Mouse (Mus musculus) midbrain, embryonic 10.5 days (tissue): ENCODE data around the gene Zdhhc18. TPM values are rescaled to one million over a fixed set of nuclear protein-coding genes. Genes with fewer than 3 reads are reported as not detected.
A peak's percentile ranks its signal among the peaks of the same experiment; 100 is the strongest.

ENCODE experiments used
- DNase-seq: peaks from one replicate; pipeline ENCODE4 v3.0.0-alpha.2; 2017; ENCODE audit warnings: low spot score
- H3K27ac ChIP-seq: fragments of 300-500 bp; sonication (generic); replicated peaks from 2 replicates; pipeline ENCODE4 v1.5.1; 2016; ENCODE audit warnings: mild to moderate bottlenecking
- H3K27me3 ChIP-seq: fragments of 300-500 bp; sonication (generic); 2 replicates; pipeline ENCODE4 v1.6.1; 2016; ENCODE audit warnings: low read depth, mild to moderate bottlenecking; ENCODE audit not compliant: poor library complexity, severe bottlenecking
- H3K36me3 ChIP-seq: fragments of 300-500 bp; sonication (generic); 2 replicates; pipeline ENCODE4 v1.6.1; 2016; ENCODE audit warnings: mild to moderate bottlenecking, moderate library complexity
- H3K4me1 ChIP-seq: fragments of 300-500 bp; sonication (generic); 2 replicates; pipeline ENCODE4 v1.6.1; 2016
- H3K4me3 ChIP-seq: fragments of 300-500 bp; sonication (generic); 2 replicates; pipeline ENCODE4 v1.5.1; 2016; ENCODE audit warnings: mild to moderate bottlenecking, moderate library complexity
- H3K9me3 ChIP-seq: fragments of 300-500 bp; sonication (generic); replicated peaks from 2 replicates; pipeline ENCODE4 v1.6.1; 2016; ENCODE audit warnings: mild to moderate bottlenecking
- WGBS: fragments of 180-500 bp; shearing (Covaris S2); methylation state at CpG from one replicate; pipeline ENCODE4 v1.1.7; 2016; 5-methylcytosine and 5-hydroxymethylcytosine counted together
- polyA plus RNA-seq: library from polyadenylated mRNA; unstranded; fragments of >200 nt; fragmentation: Nextera tagmentation; extraction: Ambion mirVana; gene quantifications from 2 replicates; pipeline ENCODE4 v1.2.1, GENCODE M21; 2016

The Zdhhc18 gene
- polyA plus RNA-seq, 1 experiment from 2014 or later: 3.0 TPM

GRCm38 (mm10) chr4:133624830-133625229 is 25.1 kb downstream of the Zdhhc18 start:
- 88% methylated on average over 7 of the region's 7 CpGs for WGBS
- DNase-seq: no peak
- peaks cover 57% of the 10 kb centered on the region for H3K36me3 ChIP-seq

GRCm38 (mm10) chr4:133622161-133622695 is 27.7 kb downstream of the Zdhhc18 start:
- 79% methylated on average over 11 of the region's 11 CpGs for WGBS
- H3K27me3 ChIP-seq: no peaks in the 10 kb centered on the region
- H3K9me3 ChIP-seq: no peaks in the 10 kb centered on the region
- no peak for DNase-seq
- peaks cover 69% of the 10 kb centered on the region for H3K36me3 ChIP-seq
- no peak overlapping the region for H3K4me3 ChIP-seq
- H3K27ac ChIP-seq: no peak overlapping the region
- H3K4me1 ChIP-seq: peaks cover 15% of the 10 kb centered on the region; the same call in 1 of the 2 replicates

More at GRCm38 (mm10) chr4:133624830-133625229, 25.1 kb downstream of the Zdhhc18 start:
- H3K9me3 ChIP-seq: no peaks in the 10 kb centered on the region
- H3K27ac ChIP-seq: no peak overlapping the region
- H3K4me1 ChIP-seq: peaks cover 15% of the 10 kb centered on the region; the same call in 1 of the 2 replicates
- no peaks in the 10 kb centered on the region for H3K27me3 ChIP-seq
- H3K4me3 ChIP-seq: no peak overlapping the region

GRCm38 (mm10) chr4:133620668-133621067 is 29.3 kb downstream of the Zdhhc18 start:
- Histone ChIP-seq H3K4me3 (no peak overlapping the region), H3K9me3 (no peaks in the 10 kb centered on the region), H3K4me1 (0 out of 2 replicates have a peak, but pooled peaks cover 3% of the 10 kb centered on the region), H3K36me3 (peaks cover 62% of the 10 kb centered on the region), H3K27ac (no peak overlapping the region), H3K27me3 (no peaks in the 10 kb centered on the region)
- DNase-seq: no peak
- WGBS: 89% methylated on average over 8 of the region's 8 CpGs

GRCm38 (mm10) chr4:133619473-133620136 is 30.3 kb downstream of the Zdhhc18 start:
- no peaks in the 10 kb centered on the region for H3K4me1 ChIP-seq
- no peak overlapping the region for H3K4me3 ChIP-seq
- WGBS: 76% methylated on average over 4 of the region's 4 CpGs
- H3K27me3 ChIP-seq: no peaks in the 10 kb centered on the region
- no peak overlapping the region for H3K27ac ChIP-seq
- no peaks in the 10 kb centered on the region for H3K9me3 ChIP-seq
- DNase-seq: no peak
- peaks cover 63% of the 10 kb centered on the region for H3K36me3 ChIP-seq

GRCm38 (mm10) chr4:133617936-133618335 is 32.0 kb downstream of the Zdhhc18 start:
- 93% methylated on average over 11 of the region's 11 CpGs for WGBS
- no peak overlapping the region for H3K27ac ChIP-seq
- peaks cover 68% of the 10 kb centered on the region for H3K36me3 ChIP-seq
- H3K4me3 ChIP-seq: no peak overlapping the region
- no peaks in the 10 kb centered on the region for H3K9me3 ChIP-seq
- no peaks in the 10 kb centered on the region; the same call in 1 of the 2 replicates for H3K4me1 ChIP-seq
- DNase-seq: no peak
- no peaks in the 10 kb centered on the region for H3K27me3 ChIP-seq

GRCm38 (mm10) chr4:133615416-133615815 is 34.5 kb downstream of the Zdhhc18 start:
- peaks cover 10% of the 10 kb centered on the region for H3K9me3 ChIP-seq
- H3K27me3 ChIP-seq: no peaks in the 10 kb centered on the region
- WGBS: 85% methylated on average over 10 of the region's 10 CpGs
- no peaks in the 10 kb centered on the region; the same call in 1 of the 2 replicates for H3K4me1 ChIP-seq
- no peak overlapping the region for H3K4me3 ChIP-seq
- peaks cover 76% of the 10 kb centered on the region for H3K36me3 ChIP-seq
- 0 out of 2 replicates have a peak overlapping the region, but pooled peaks have one; percentile 13 for H3K27ac ChIP-seq
- DNase-seq: no peak

GRCm38 (mm10) chr4:133614274-133614761 is 35.6 kb downstream of the Zdhhc18 start:
- peaks cover 10% of the 10 kb centered on the region for H3K9me3 ChIP-seq
- no peak overlapping the region for H3K4me3 ChIP-seq
- WGBS: 91% methylated on average over 8 of the region's 8 CpGs
- no peaks in the 10 kb centered on the region; the same call in 1 of the 2 replicates for H3K4me1 ChIP-seq
- H3K36me3 ChIP-seq: peaks cover 77% of the 10 kb centered on the region
- H3K27ac ChIP-seq: no peak overlapping the region
- no peak for DNase-seq
- no peaks in the 10 kb centered on the region for H3K27me3 ChIP-seq

GRCm38 (mm10) chr4:133613867-133614266 is 36.1 kb downstream of the Zdhhc18 start:
- Histone ChIP-seq H3K27me3 (no peaks in the 10 kb centered on the region), H3K36me3 (peaks cover 77% of the 10 kb centered on the region), H3K4me1 (no peaks in the 10 kb centered on the region; the same call in 1 of the 2 replicates), H3K9me3 (peaks cover 10% of the 10 kb centered on the region), H3K4me3 (no peak overlapping the region), H3K27ac (no peak overlapping the region)
- DNase-seq: no peak
- 95% methylated on average over 4 of the region's 4 CpGs for WGBS

GRCm38 (mm10) chr4:133613026-133613425 is 36.9 kb downstream of the Zdhhc18 start:
- WGBS: 93% methylated on average over 8 of the region's 8 CpGs
- no peaks in the 10 kb centered on the region; the same call in 1 of the 2 replicates for H3K4me1 ChIP-seq
- H3K27ac ChIP-seq: no peak overlapping the region
- no peak for DNase-seq
- H3K9me3 ChIP-seq: peaks cover 10% of the 10 kb centered on the region
- H3K27me3 ChIP-seq: no peaks in the 10 kb centered on the region
- peaks cover 82% of the 10 kb centered on the region for H3K36me3 ChIP-seq
- H3K4me3 ChIP-seq: no peak overlapping the region

GRCm38 (mm10) chr4:133612416-133612815 is 37.5 kb downstream of the Zdhhc18 start:
- 97% methylated on average over 7 of the region's 7 CpGs for WGBS
- Histone ChIP-seq H3K36me3 (peaks cover 87% of the 10 kb centered on the region), H3K4me1 (no peaks in the 10 kb centered on the region; the same call in 1 of the 2 replicates), H3K9me3 (peaks cover 10% of the 10 kb centered on the region), H3K27me3 (no peaks in the 10 kb centered on the region), H3K4me3 (no peak overlapping the region), H3K27ac (no peak overlapping the region)
- no peak for DNase-seq

GRCm38 (mm10) chr4:133611815-133612214 is 38.1 kb downstream of the Zdhhc18 start:
- Histone ChIP-seq H3K4me3 (no peak overlapping the region), H3K27ac (no peak overlapping the region), H3K36me3 (peaks cover 87% of the 10 kb centered on the region), H3K9me3 (peaks cover 10% of the 10 kb centered on the region), H3K27me3 (no peaks in the 10 kb centered on the region), H3K4me1 (no peaks in the 10 kb centered on the region; the same call in 1 of the 2 replicates)
- 95% methylated on average over 5 of the region's 5 CpGs for WGBS
- no peak for DNase-seq

GRCm38 (mm10) chr4:133609719-133610118 is 40.2 kb downstream of the Zdhhc18 start:
- WGBS: 27% methylated on average over 6 of the region's 6 CpGs
- DNase-seq: peak; percentile 83
- Histone ChIP-seq H3K4me1 (peaks cover 3% of the 10 kb centered on the region; the same call in 1 of the 2 replicates), H3K36me3 (peaks cover 91% of the 10 kb centered on the region), H3K27me3 (no peaks in the 10 kb centered on the region), H3K4me3 (no peak overlapping the region), H3K9me3 (peaks cover 10% of the 10 kb centered on the region), H3K27ac (no peak overlapping the region)

- Histone ChIP-seq H3K9me3 (peaks cover 6% of the 10 kb centered on the region), H3K4me3 (no peak overlapping the region), H3K27me3 (peaks cover 19% of the 10 kb centered on the region), H3K27ac (no peak overlapping the region), H3K36me3 (peaks cover 79% of the 10 kb centered on the region), H3K4me1 (peaks cover 3% of the 10 kb centered on the region; the same call in 1 of the 2 replicates)
- WGBS: 83% methylated on average over 10 of the region's 10 CpGs
- no peak for DNase-seq
Measured at GRCm38 (mm10) chr4:133607284-133607683, 42.7 kb downstream of the Zdhhc18 start.
